Mouse (Mus musculus) ES-E14 (cell line): Measurements from ENCODE around the gene Rab21. TPM values are rescaled to one million over a fixed set of nuclear protein-coding genes. Genes with fewer than 3 reads are reported as not detected.

Source experiments
- DNase-seq: peaks from one replicate; pipeline ENCODE4 v3.0.0-alpha.2; 2013; ENCODE audit warnings: low read depth, low spot score
- H3K27ac ChIP-seq: 2 replicates; pipeline ENCODE4 v1.5.1; 2012; ENCODE audit warnings: low read depth, mild to moderate bottlenecking, low read length, moderate library complexity, mixed read lengths; ENCODE audit not compliant: poor library complexity, insufficient read depth, severe bottlenecking
- H3K36me3 ChIP-seq: 2 replicates; pipeline ENCODE4 v1.6.1; 2012; ENCODE audit warnings: mild to moderate bottlenecking, low read length, moderate library complexity, mixed read lengths; ENCODE audit not compliant: control insufficient read depth, poor library complexity, insufficient read depth, severe bottlenecking
- H3K4me1 ChIP-seq, 2 experiments: fragments of 150-350 bp in 1 of 2; sonication (generic) in 1 of 2; 2 replicates each; pipeline ENCODE4 v1.6.1; 2012; ENCODE audit warnings: low read length in 2 of 2, mild to moderate bottlenecking in 1 of 2, mixed read lengths in 1 of 2; ENCODE audit not compliant: control insufficient read depth in 2 of 2, insufficient read depth in 2 of 2, poor library complexity in 1 of 2
- H3K4me3 ChIP-seq, 2 experiments: fragments of 150-350 bp in 1 of 2; sonication (generic) in 1 of 2; 2 replicates each; pipeline ENCODE4 v1.5.1; 2012; ENCODE audit warnings: low read length in 2 of 2, low read depth in 1 of 2, mild to moderate bottlenecking in 1 of 2, mixed read lengths in 1 of 2; ENCODE audit not compliant: insufficient read depth in 1 of 2, poor library complexity in 1 of 2, severe bottlenecking in 1 of 2
- H3K9ac ChIP-seq: 2 replicates; pipeline ENCODE4 v1.6.1; 2012; ENCODE audit warnings: low read depth, mild to moderate bottlenecking, low read length, mixed read lengths; ENCODE audit not compliant: poor library complexity, insufficient read depth, severe bottlenecking
- H3K9me3 ChIP-seq: fragments of 150-350 bp; sonication (generic); 2 replicates; pipeline ENCODE4 v1.6.1; 2012; ENCODE audit warnings: low read depth, mild to moderate bottlenecking, low read length; ENCODE audit not compliant: control insufficient read depth, insufficient read depth
- CHD2 ChIP-seq: IDR thresholded peaks from 2 replicates; pipeline ENCODE4 v1.6.1; 2014; ENCODE audit warnings: mild to moderate bottlenecking, low read depth, low read length, inconsistent platforms
- HCFC1 ChIP-seq: IDR thresholded peaks from 2 replicates; pipeline ENCODE4 v1.6.1; 2012; ENCODE audit warnings: low read length, inconsistent platforms, borderline replicate concordance; ENCODE audit not compliant: insufficient read depth
- MAFK ChIP-seq: IDR thresholded peaks from 2 replicates; pipeline ENCODE4 v1.6.1; 2014; ENCODE audit warnings: mild to moderate bottlenecking, low read depth, low read length, inconsistent platforms; ENCODE audit not compliant: insufficient read depth
- ZC3H11A ChIP-seq: IDR thresholded peaks from 2 replicates; pipeline ENCODE4 v1.6.1; 2012; ENCODE audit warnings: low read depth, mild to moderate bottlenecking, inconsistent platforms, low read length, borderline replicate concordance
- ZNF384 ChIP-seq: IDR thresholded peaks from 2 replicates; pipeline ENCODE4 v1.6.1; 2012; ENCODE audit warnings: low read depth, low read length, inconsistent platforms
- in situ Hi-C, 2 experiments: fragments of 600-800 bp; cut with MboI; formaldehyde crosslinking; loops; one replicate each; pipeline ENCODE4 v1.15.1; 2025; ENCODE audit warnings: low sequenced_read_pairs in 2 of 2, inconsistent platforms in 1 of 2; ENCODE audit not compliant: unreplicated experiment in 2 of 2
- total RNA-seq: library from RNA; depleted of rRNA; stranded (reverse); fragments of 300-350 nt; gene quantifications from 2 replicates; pipeline ENCODE4 v1.2.3, GENCODE M21; 2012

Rab21 gene
- total RNA-seq, 1 experiment, result 17.1 TPM

GRCm38 (mm10) chr10:115346444-115346843 lies 31.1 kb upstream of the Rab21 start:
- no peaks in the 10 kb centered on the region for H3K9me3 ChIP-seq
- peaks cover 10 to 17% of the 10 kb centered on the region in 2 experiments for H3K4me1 ChIP-seq
- in situ Hi-C loops, result no loop called here
- no peak overlapping the region for H3K27ac ChIP-seq
- no peak overlapping the region for H3K4me3 ChIP-seq
- peaks cover 2% of the 10 kb centered on the region; the same call in 1 of the 2 replicates for H3K36me3 ChIP-seq
- H3K9ac ChIP-seq, result no peak overlapping the region
- no peak for DNase-seq
- TF ChIP-seq HCFC1 (no peak), CHD2 (no peak), MAFK (no peak), ZNF384 (no peak), ZC3H11A (no peak)

DNA sequence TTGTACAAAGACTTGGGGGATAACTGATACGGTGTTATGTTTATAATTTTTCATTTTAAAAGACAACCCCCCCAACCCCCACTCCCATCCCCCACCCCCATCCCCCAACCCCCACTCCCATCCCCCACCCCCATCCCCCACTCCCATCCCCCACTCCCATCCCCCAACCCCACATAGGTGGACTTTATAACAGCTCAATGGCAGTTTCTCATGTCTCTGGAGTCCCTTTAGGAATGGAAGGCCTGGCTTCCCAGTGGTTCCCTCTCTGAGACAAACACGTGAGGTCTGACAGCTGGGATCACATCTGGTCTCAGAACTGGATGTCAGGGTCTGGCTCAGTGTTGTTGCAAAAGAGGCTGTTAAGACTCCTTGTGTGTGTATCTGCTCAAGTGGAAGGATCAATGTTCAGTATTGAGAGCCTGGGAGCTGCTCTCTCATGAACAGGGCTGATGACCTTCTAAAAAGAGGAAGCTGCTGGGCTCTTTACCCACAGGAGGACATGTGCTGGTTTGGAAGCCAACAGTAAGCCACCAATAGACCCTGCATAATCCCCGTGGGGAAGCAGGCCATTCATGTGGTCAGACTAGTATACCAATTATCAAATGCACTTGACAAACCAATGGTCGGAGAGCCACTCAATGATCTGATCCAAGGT lies 27.5 kb upstream of the Rab21 start:
- DNase-seq, result no peak
- Histone ChIP-seq H3K27ac (no peak overlapping the region), H3K9ac (no peak overlapping the region), H3K9me3 (no peaks in the 10 kb centered on the region), H3K36me3 (no peaks in the 10 kb centered on the region; the same call in 1 of the 2 replicates), H3K4me1 (peaks cover 1 to 5% of the 10 kb centered on the region in 2 experiments; a peak in 2 of 4 replicates), H3K4me3 (no peak overlapping the region)
- in situ Hi-C loops, result no loop called here
- no peak for TF ChIP-seq HCFC1
- TF ChIP-seq ZC3H11A, result no peak
- TF ChIP-seq CHD2, result no peak
- TF ChIP-seq MAFK, result no peak
- no peak for TF ChIP-seq ZNF384

DNA sequence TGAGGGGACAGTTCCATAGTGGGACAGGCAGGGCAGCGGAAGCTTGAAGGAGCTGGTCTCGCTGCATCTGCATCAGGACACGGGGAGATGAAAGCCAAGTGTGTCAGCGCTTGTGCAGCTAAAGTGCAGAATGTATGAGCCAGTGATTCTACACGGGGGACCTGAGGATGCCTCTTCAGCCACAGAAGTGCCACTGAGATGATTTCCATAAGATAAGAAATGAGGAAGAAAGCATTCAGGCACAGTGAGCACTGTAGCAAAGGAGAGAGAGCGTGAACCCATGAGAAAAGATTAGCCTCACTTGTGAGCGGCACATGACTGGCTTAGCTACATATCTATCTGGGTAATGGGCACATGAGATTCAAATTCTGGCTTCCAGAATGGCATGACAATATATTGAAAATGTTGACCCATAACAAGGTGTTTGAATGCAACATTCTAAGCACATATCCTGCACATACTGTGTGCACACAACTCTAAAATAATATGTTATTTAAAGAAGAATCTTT lies 24.5 kb upstream of the Rab21 start:
- H3K4me1 ChIP-seq, result peaks cover 1 to 5% of the 10 kb centered on the region in 2 experiments; a peak in 2 of 4 replicates
- no peak overlapping the region for H3K9ac ChIP-seq
- TF ChIP-seq MAFK (no peak), CHD2 (no peak), HCFC1 (no peak), ZNF384 (no peak), ZC3H11A (no peak)
- H3K9me3 ChIP-seq, result no peaks in the 10 kb centered on the region
- no peak overlapping the region for H3K4me3 ChIP-seq
- no peak overlapping the region for H3K27ac ChIP-seq
- in situ Hi-C loops, result no loop called here
- no peak for DNase-seq
- H3K36me3 ChIP-seq, result no peaks in the 10 kb centered on the region

DNA sequence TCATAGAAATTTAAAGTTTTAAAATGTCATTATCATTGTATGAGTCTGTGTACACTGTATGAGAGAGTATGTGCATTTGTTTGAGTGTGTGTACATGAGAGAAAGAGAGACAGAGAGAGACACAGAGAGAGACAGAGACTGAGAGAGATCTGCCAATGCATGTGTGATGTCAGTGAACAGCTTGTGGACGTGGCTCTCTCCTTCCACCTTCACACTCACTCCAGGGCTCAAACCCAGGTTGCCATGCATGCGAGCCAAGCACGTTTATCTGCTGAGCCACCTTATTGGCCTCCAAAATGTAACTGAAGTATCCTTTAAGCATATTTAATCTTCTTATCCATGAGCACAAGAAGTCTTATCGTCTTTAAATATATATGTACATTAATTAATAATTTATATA lies 21.5 kb upstream of the Rab21 start:
- DNase-seq, result no peak
- no peak for TF ChIP-seq ZC3H11A
- TF ChIP-seq ZNF384, result no peak
- no peak overlapping the region for H3K9ac ChIP-seq
- H3K36me3 ChIP-seq, result no peaks in the 10 kb centered on the region
- in situ Hi-C loops, result no loop called here
- H3K4me1 ChIP-seq, result no peaks in the 10 kb centered on the region
- no peak overlapping the region for H3K4me3 ChIP-seq
- H3K9me3 ChIP-seq, result no peaks in the 10 kb centered on the region
- no peak overlapping the region for H3K27ac ChIP-seq
